Mouse (Mus musculus): ENCODE data around the gene Cpeb4. TPM values are rescaled to one million over a fixed set of nuclear protein-coding genes. Genes with fewer than 3 reads are reported as not detected.
"Not testable (repeated sequence)": the region's sequence is repeated elsewhere in the genome, so short reads cannot be mapped to it uniquely, and the experiment has no call there.

Gene Cpeb4
- total RNA-seq (2021): 77.0 and 92.2 TPM in 2 replicates
- long read RNA-seq, full-length matches to known transcripts: 2 of 11 reads
- long read RNA-seq, partial matches to known transcripts: 4 of 11 reads
- long read RNA-seq, other reads (novel, unspliced or antisense): 5 of 11 reads

DNA sequence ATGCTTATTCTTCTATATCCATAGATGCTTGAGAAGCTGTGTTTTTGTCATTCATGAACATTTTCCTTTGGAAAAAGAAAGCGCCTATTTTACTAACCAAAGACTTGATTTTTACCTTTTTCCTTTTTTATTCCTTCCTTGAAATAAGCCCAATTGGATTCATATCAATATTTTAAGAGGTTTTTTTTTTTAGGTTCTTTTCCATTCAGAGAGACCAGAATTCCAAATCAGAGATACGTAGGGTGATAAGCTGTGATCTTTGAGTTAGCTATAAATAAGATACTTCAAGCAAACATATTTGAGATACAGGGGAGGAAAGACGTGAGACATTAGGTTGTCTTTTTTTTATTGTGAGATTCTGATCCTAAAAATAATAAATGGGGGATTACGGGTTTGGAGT lies at the start of gene Cpeb4:
Cpeb4 (plus strand) TSS at position 301 of the 400 bp plus-strand sequence.
- no peak for DNase-seq

- peak; percentile 36 for DNase-seq
These were observed 49.5 kb upstream of the Cpeb4 start for GRCm38 (mm10) chr11:31822556-31822955.

DNA sequence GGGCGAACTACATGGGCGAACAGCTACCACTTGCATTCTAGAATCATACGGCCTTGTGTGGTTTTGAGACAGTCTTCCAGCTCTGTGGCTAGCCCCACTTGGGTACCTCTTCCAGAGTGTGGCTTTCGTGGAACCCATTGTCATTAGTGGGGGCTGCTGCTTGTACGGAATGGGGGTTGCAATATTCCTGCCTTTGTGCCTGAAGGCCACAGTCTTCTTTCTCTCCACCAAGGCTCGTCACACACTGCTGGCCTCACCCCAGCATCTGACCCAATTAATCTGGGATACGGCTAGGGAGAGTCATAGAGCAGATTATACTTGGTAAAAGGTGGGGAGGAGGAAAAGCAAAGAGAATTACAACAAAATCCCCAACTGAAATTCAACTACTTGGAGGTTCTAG lies 48.5 kb upstream of the Cpeb4 start:
- DNase-seq: no peak

DNA sequence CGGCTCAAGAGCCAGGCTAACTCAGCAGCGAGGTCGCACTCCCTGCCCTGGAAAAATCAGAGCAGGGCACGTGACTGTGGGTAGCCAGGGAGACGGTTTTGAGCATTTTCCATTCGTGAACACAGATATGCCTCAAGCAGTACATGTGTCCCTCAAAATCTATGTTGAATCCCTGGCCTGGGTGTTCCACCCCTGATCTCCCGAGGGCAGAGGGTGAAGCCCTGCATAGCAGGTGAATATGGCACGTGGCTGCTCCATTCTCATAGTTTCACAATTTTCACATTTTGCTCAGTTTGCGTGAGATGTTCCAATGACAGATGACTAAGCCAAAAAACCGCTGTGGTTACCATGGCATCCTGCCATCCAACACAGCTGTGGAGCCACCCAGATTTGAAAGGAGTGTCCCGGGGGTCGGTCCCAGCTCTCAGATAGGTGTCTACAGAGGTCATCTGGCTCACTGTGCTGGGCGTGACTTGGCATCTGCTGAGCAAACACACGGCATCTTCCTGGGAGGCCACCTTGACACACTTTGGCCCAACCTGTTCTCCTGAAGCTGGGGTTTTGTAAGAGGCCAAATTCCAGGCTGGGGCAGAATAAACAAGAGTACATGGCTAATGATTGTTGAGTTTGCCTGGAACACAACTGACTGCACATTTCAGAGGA lies 47.4 kb upstream of the Cpeb4 start:
- peak; percentile 66 for DNase-seq

DNA sequence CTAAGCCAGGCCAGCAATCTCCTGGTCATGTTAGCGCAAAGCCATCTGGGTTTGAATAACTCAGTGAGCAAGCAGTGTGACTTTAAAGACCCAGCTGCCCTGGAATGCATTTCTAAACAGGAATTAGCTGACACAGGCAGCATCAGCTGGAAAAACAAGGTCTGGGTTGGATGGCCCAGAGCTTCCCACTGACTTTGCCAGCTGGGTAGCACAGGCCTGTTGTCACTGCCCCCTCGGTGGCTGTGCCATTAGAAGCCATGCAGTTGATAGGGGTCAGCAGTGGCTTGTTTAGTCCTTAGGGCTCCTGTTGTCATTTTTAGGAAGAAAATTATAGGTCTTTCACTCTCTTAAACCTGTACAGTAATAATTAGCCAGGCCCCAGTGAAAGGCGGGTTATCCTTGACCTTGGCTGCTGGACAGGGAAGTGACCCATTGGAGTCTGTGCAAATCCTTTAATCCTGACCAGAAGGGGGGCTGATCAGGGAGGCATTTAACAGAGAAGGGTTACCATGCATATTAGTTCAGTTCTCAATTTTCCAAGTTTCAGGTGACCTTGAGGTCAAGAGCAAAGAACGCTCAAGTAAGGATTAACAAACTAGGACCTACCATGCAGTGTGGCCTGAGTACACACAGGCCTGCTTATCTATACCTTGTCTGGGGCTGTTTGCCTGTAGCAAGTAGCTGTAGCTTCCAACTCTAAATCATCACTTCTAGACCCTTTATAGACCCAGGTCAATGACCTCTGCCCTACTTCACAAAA lies 43.8 kb upstream of the Cpeb4 start:
- no peak for DNase-seq

DNA sequence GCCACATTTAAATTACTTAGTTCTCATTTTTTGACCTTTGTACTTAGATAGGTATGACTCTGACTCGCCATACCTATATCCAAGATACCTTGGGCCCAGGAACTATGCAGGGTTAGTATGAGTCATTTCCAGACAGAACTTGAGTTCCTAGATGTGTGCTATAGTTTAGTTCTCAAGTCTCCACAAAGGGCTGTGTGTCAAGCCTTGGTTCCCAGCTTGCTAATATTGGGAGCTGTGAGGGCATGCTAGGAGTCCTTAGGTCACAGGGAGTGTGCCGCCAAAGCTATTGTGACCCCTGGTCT lies 43.3 kb upstream of the Cpeb4 start:
- DNase-seq: no peak

DNA sequence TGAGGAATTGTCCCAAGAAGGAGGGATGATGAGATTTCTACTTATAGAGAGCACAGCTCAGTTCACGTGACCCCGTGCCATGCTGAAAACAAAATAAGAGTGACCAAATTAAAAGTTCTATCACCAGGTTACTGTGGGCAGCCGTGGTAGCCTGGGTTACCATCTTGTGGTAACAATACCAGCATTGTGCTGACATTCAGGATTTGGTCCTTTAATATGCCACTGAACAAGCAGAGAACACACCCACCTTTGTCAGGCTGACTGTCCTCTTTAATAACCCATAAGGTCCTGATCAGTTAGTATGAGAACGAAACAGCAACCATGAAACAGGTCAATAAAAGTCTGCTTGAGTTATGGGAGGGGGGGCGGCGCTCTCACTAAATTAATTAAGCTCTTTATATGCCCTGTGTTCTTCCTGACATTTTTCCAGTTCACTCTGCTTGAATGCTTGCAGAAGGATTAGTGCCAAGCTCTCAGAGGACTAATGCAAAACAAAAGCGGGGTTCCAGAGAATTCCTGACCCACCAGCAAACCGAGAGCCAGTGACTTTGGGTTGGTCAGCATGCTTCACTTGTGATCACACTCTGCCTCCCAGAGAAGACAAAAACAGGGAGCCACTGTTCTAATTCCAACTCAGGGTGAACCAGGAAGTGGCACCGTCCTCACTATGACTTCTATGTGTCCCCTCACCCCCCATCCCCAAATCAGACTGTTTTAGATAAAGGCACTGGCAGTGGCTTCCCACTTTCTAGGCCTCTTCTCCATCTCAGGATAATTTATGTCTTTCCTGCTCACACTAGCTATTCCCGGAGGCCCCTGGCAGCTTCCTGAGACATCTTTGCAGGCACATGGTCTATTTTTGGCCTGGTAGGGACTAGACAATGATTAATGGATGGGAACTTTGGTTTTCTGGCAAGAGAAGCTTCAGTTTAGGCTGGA lies 41.5 kb upstream of the Cpeb4 start:
- DNase-seq: no peak

GRCm38 (mm10) chr11:31831451-31831850 lies 40.6 kb upstream of the Cpeb4 start:
- DNase-seq: no peak

GRCm38 (mm10) chr11:31831983-31832382 lies 40.0 kb upstream of the Cpeb4 start:
- DNase-seq: no peak

DNA sequence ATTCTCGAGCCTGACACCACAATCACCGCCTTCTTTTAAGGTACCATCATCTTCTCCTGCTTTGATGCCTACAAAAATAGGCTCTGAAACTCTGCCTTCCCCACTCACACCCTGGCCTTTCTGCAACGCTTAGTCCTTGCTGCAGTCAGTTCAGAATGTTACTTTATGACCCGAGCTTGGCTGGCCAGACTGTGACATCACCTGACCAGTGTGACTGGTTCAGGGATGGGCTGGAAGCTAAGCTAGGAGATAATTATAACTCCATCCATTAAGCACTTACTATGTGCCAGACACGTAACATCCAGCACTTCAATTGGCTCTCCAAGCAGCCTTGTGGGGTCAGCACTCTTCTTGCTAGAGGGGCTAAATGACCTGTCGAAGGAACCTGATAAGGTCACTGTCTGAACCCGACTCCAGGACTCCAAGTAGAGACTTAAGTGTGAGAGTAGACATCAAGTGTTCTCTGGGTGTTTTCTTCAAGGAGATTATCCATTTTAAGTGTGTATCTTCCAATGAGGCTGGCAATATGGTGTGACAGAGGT lies 39.5 kb upstream of the Cpeb4 start:
- DNase-seq: no peak

GRCm38 (mm10) chr11:31833506-31833905 lies 38.5 kb upstream of the Cpeb4 start:
- DNase-seq: no peak

GRCm38 (mm10) chr11:31835352-31835751 lies 36.7 kb upstream of the Cpeb4 start:
- DNase-seq: no peak

DNA sequence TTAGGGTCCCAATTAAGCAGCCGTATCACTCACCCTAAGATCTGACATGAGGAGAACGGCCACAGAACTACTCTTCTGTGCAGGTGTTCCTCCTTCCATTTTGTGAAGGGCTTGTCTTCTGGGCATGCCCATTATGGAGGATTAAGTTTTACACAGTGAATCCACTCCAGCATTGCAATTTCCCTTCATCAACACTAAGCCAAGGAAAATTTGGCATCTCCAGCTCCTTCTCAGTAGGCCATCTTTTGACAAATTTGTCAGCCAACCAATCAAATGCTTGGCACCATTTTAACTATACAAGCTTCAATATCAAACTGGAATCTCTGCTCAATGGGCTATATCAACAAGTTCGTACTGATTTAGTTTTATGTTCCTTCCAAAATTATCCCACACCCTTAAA lies 34.8 kb upstream of the Cpeb4 start:
- DNase-seq: no peak

GRCm38 (mm10) chr11:31837753-31838152 lies 34.3 kb upstream of the Cpeb4 start:
- DNase-seq: no peak

GRCm38 (mm10) chr11:31838442-31839083 lies 33.4 kb upstream of the Cpeb4 start:
- DNase-seq: peak; percentile 88

DNA sequence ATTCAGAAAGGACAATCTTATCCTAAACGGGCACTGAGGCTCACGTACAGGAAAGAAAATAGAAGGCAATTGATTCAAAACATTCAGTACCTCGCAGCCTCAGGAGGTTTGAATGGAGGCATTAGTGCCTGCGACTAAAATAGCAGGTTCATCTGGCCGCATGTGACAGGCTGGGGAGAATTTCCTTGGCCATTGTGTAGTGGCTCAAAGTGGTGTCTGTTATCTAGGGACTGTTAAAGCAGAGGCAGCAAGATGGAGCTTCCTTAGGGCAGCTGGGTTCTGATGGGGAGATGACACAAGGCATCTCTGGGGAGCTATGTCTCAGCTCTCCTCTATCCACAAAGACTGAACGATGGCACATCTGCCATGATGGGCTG lies 32.9 kb upstream of the Cpeb4 start:
- DNase-seq: no peak

DNA sequence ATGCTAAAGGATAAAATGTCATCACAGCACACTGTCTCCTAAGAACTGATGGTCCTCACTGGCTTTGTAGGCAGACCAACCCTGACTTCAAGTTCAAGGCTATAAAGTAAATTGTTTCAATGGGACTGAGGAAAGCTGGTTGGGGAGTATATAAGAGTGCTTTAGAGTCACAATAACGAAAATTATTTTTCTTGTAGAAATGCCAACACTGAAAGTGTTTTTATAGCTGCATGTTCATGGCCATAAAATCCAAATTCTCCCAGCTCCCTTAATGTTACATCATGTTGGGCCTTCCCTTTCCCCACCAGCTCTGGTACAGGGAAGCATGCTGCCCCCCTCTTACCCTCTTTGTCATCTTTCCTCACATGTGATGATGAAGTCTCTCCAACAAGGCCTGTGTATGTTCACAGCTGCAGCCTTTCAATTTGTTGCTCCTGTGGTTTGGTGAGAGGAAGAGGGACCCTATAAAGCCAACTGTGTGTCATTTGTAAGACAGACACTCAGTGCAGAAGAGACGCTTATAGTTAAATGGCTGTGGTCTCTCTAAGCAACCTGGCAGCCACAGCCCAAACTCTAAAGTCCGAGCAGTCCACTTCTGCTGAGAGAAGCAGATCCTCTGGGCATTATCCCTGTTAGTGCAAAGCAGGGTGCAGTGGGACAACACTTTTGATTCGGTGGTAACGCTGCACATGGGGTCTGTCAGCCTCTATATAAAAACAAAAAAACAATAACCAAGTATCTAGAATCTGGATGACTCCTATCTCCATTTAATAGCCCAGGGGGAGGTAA lies 29.6 kb upstream of the Cpeb4 start:
- no peak for DNase-seq

DNA sequence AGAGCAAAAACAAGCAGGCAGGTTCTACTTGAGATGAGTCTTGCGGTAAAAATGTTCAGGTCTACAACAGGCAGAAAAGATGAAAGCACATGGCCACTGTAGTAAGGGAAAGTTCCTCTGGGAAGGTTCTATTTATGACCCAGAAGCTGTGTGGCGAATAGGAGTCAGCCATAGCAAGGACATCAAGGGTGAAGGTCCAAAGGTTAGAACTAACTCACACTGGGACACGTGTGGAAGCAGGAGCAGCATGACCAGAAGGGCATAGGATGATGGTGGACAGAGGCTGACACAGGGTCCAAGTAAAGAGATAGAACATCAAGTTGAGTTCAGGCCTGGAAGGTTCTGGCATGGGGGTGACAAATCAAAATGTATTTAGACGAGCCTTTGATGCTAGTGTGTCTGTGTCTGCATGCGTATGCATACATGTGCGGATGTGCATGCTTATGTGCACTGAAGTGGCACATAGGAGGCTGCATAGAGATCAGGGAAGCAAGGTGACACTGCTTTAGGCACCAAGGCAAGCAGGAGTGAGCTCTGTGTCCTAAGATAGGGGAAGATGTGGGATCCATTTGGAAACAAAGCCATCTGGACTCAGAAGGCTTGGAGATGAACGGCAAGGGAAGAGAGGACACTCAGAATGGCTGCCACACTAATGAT lies 28.7 kb upstream of the Cpeb4 start:
- no peak for DNase-seq

DNA sequence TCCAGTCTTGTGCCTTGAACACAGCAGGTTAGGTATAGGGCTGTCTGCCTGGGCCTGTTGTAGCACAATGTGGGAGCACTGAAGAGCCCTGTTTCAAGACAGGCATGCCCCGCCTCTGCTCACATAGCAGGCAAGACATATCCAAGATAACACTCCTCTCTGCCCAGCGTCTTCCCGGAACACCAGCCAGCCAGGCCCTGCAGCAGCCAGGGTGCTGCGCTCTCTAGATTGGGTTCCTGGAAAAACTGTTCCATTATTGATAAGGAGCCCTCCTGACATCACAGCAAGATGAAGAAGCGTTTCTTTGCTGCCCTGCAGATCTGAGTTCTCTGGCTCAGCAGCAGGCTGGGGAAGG lies 28.2 kb upstream of the Cpeb4 start:
- DNase-seq: no peak

GRCm38 (mm10) chr11:31845111-31845510 lies 26.9 kb upstream of the Cpeb4 start:
- not testable (repeated sequence) for DNase-seq
